10 mouse cellular contexts compared by ENCODE assay signal in the genomic region with DNA sequence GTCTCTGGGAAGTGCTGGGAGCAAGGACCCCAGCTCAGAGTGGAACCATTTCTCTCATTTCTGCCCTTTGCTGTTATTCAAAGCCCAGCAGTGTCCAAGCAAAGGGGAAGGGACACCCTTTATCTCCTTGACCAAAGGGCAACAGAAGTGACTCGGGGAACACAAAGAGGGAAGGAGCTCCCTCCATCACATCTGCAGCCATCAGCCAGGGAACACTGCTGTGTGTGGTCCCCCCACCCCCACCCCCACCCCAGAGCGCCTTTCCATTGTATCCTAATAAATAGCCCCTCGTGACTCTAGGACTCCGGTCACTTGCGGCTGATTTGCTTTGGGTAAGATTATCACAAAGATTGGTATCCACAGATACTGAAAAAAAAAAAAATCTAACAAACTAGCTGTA. TPM values are rescaled to one million over a fixed set of nuclear protein-coding genes. Genes with fewer than 3 reads are reported as not detected.
DNase-seq lines count a peak whose midpoint lies in the region; ATAC-seq and TF ChIP-seq lines count a peak whose summit lies in the region.
"Had no signal": no experiment of that assay in that cellular context is flagged by ENCODE, and none has a peak within 500 bp of the region (broad histone marks: within the 10 kb centered on the region; RNA-seq: fewer than 3 reads in every experiment).

No protein-coding gene starts in this region.

- H3K27ac ChIP-seq in forebrain, embryonic 11.5 days (ENCODE audit: low read depth, low read length) = peak overlapping the region; percentile 93
- no peak overlapping the region for H3K27ac ChIP-seq in forebrain, embryonic 16.5 days (ENCODE audit: low read length)
- peak overlapping the region; percentile 28; the same call in 1 of the 2 replicates for H3K27ac ChIP-seq in lung, embryonic 14.5 days (ENCODE audit: low read depth)
- peak overlapping the region; percentile 84 for H3K27ac ChIP-seq in midbrain, embryonic 11.5 days (ENCODE audit: low read depth, low read length)

- H3K27me3 ChIP-seq in forebrain, embryonic 11.5 days (ENCODE audit: control insufficient read depth, insufficient read depth, low read length) = no peaks in the 10 kb centered on the region
- H3K27me3 ChIP-seq in forebrain, embryonic 16.5 days (replicated peaks; ENCODE audit: control insufficient read depth, insufficient read depth, low read length) = no peaks in the 10 kb centered on the region
- no peaks in the 10 kb centered on the region for H3K27me3 ChIP-seq in lung, embryonic 14.5 days (ENCODE audit: insufficient read depth, low read length)
- H3K27me3 ChIP-seq in midbrain, embryonic 11.5 days (ENCODE audit: control insufficient read depth, insufficient read depth, low read length) = no peaks in the 10 kb centered on the region

- 0 out of 2 replicates have a peak, but pooled peaks have one; percentile 22 for ATAC-seq in forebrain, embryonic 11.5 days (replicated peaks; ENCODE audit: low FRiP score)
- no peak for ATAC-seq in forebrain, embryonic 16.5 days
- ATAC-seq in lung, embryonic 14.5 days (ENCODE audit: insufficient read depth) = no peak
- ATAC-seq in midbrain, embryonic 11.5 days (ENCODE audit: low FRiP score) = peak; percentile 74

- H3K4me3 ChIP-seq in forebrain, embryonic 11.5 days (ENCODE audit: low read depth, low read length) = no peak overlapping the region
- H3K4me3 ChIP-seq in forebrain, embryonic 16.5 days (replicated peaks; ENCODE audit: low read length) = no peak overlapping the region
- H3K4me3 ChIP-seq in lung, embryonic 14.5 days (ENCODE audit: low read depth, low read length) = no peak overlapping the region
- H3K4me3 ChIP-seq in midbrain, embryonic 11.5 days (ENCODE audit: low read depth, low read length) = no peak overlapping the region

- 17% methylated on average over 5 of the region's 5 CpGs for WGBS in forebrain, embryonic 11.5 days
- 3% methylated on average over 5 of the region's 5 CpGs for WGBS in forebrain, embryonic 16.5 days
- WGBS in lung, embryonic 14.5 days = 17% methylated on average over 5 of the region's 5 CpGs
- 6% methylated on average over 5 of the region's 5 CpGs for WGBS in midbrain, embryonic 11.5 days

- no peaks in the 10 kb centered on the region for H3K9me3 ChIP-seq in forebrain, embryonic 11.5 days (ENCODE audit: control insufficient read depth, low read length)
- no peaks in the 10 kb centered on the region for H3K9me3 ChIP-seq in forebrain, embryonic 16.5 days (ENCODE audit: control insufficient read depth, low read length)
- no peaks in the 10 kb centered on the region for H3K9me3 ChIP-seq in lung, embryonic 14.5 days (ENCODE audit: low read depth, low read length)
- no peaks in the 10 kb centered on the region for H3K9me3 ChIP-seq in midbrain, embryonic 11.5 days (ENCODE audit: control insufficient read depth, low read length)

- peak overlapping the region; percentile 29; the same call in 1 of the 2 replicates for H3K4me2 ChIP-seq in forebrain, embryonic 11.5 days (ENCODE audit: low read depth, low read length, severe bottlenecking)
- no peak overlapping the region for H3K4me2 ChIP-seq in forebrain, embryonic 16.5 days (ENCODE audit: low read length)
- H3K4me2 ChIP-seq in lung, embryonic 14.5 days = peak overlapping the region; percentile 18
- H3K4me2 ChIP-seq in midbrain, embryonic 11.5 days = peak overlapping the region; percentile 18; the same call in 1 of the 2 replicates

- peaks cover 23% of the 10 kb centered on the region for H3K4me1 ChIP-seq in forebrain, embryonic 11.5 days (replicated peaks; ENCODE audit: control insufficient read depth, insufficient read depth, low read length)
- H3K4me1 ChIP-seq in forebrain, embryonic 16.5 days (replicated peaks; ENCODE audit: control insufficient read depth, insufficient read depth, low read length) = peaks cover 37% of the 10 kb centered on the region
- peaks cover 5% of the 10 kb centered on the region for H3K4me1 ChIP-seq in lung, embryonic 14.5 days (ENCODE audit: insufficient read depth)
- peaks cover 50% of the 10 kb centered on the region for H3K4me1 ChIP-seq in midbrain, embryonic 11.5 days (ENCODE audit: control insufficient read depth, insufficient read depth, low read length)

- H3K9ac ChIP-seq in forebrain, embryonic 11.5 days (ENCODE audit: low read length) = peak overlapping the region; percentile 36
- no peak overlapping the region for H3K9ac ChIP-seq in forebrain, embryonic 16.5 days (replicated peaks; ENCODE audit: low read depth, low read length)
- H3K9ac ChIP-seq in lung, embryonic 14.5 days = no peak overlapping the region
- peak overlapping the region; percentile 41; the same call in 1 of the 2 replicates for H3K9ac ChIP-seq in midbrain, embryonic 11.5 days (ENCODE audit: low read length)

- H3K36me3 ChIP-seq in forebrain, embryonic 11.5 days (ENCODE audit: control insufficient read depth, insufficient read depth, low read length) = no peaks in the 10 kb centered on the region; the same call in 1 of the 2 replicates
- peaks cover 5% of the 10 kb centered on the region for H3K36me3 ChIP-seq in forebrain, embryonic 16.5 days (ENCODE audit: control insufficient read depth, insufficient read depth)
- H3K36me3 ChIP-seq in lung, embryonic 14.5 days (ENCODE audit: insufficient read depth) = 0 out of 2 replicates have a peak, but pooled peaks cover 5% of the 10 kb centered on the region
- no peaks in the 10 kb centered on the region for H3K36me3 ChIP-seq in midbrain, embryonic 11.5 days (ENCODE audit: control insufficient read depth, insufficient read depth, low read length)

- DNase-seq in forebrain, embryonic 11.5 days (ENCODE audit: low spot score) = no peak
- DNase-seq in lung, embryonic 14.5 days = no peak
- no peak for DNase-seq in lung, postnatal 36 days
- DNase-seq in midbrain, embryonic 11.5 days (ENCODE audit: low spot score, missing footprints) = peak; percentile 93
- no peak for DNase-seq in Muller cell, postnatal 12 days (ENCODE audit: inconsistent ontology term)
- DNase-seq in lung, adult 18-20 months = no peak
- DNase-seq in urinary bladder, adult 2 months (ENCODE audit: low spot score) = no peak
- DNase-seq: adrenal gland, postnatal 25 days; liver had no signal

- no peak for TF ChIP-seq CTCF in lung, embryonic 14.5 days (IDR thresholded peaks at IDR 0.05; ENCODE audit: low read depth)

RNA-seq across cellular contexts. Expression of gene Map1b, which starts 41.3 kb away (rescaled TPM):
- 823 and 854 TPM in 2 replicates for polyA plus RNA-seq in forebrain, embryonic 11.5 days (2014; fragmentation: Nextera tagmentation; extraction: Ambion mirVana)
- polyA plus RNA-seq in forebrain, embryonic 16.5 days (2015; fragmentation: Nextera tagmentation; extraction: Ambion mirVana) = 1,972 and 2,055 TPM in 2 replicates
- polyA plus RNA-seq in lung, embryonic 14.5 days (2014; fragmentation: Nextera tagmentation; extraction: Ambion mirVana) = 72.2 and 73.3 TPM in 2 replicates
- polyA plus RNA-seq in midbrain, embryonic 11.5 days (2014; fragmentation: Nextera tagmentation; extraction: Ambion mirVana) = 911 and 979 TPM in 2 replicates
- polyA plus RNA-seq in urinary bladder, adult 2 months (2012; rRNA removed) = 7.6 and 16.2 TPM in 2 replicates

Comparison
In these comparisons a context has a peak if more than half of its experiments do, and no peak if none do; other contexts are left out.
1. ATAC-seq: peak in forebrain, embryonic 11.5 days (single experiment) and midbrain, embryonic 11.5 days (single experiment); none in forebrain, embryonic 16.5 days (single experiment) and lung, embryonic 14.5 days (single experiment).
2. H3K9ac ChIP-seq: peak in forebrain, embryonic 11.5 days (single experiment) and midbrain, embryonic 11.5 days (single experiment); none in forebrain, embryonic 16.5 days (single experiment) and lung, embryonic 14.5 days (single experiment).
3. RNA of gene Map1b, which starts 41.3 kb away (polyA plus RNA-seq): 1,972 to 2,055 TPM in forebrain, embryonic 16.5 days, 911 to 979 TPM in midbrain, embryonic 11.5 days and 823 to 854 TPM in forebrain, embryonic 11.5 days; 72.2 to 73.3 TPM in lung, embryonic 14.5 days and 7.6 to 16.2 TPM in urinary bladder, adult 2 months; every median in the first group is over 10 times any median in the second.